Mouse (Mus musculus) cerebellum, adult (tissue): ENCODE data around the gene Ifitm7.

Experiments
- ATAC-seq: cut with Nextera tagmentation; 2 replicates; pipeline ENCODE4 v1.9.2; 2017; ENCODE audit warnings: mild to moderate bottlenecking, moderate library complexity, mixed read lengths; ENCODE audit not compliant: insufficient number of reproducible peaks, low FRiP score, low TSS enrichment

Ifitm7 gene

GRCm38 (mm10) chr16:13986574-13987478, at the start of gene Ifitm7, which contains the start of gene 2900011O08Rik:
Ifitm7 (minus strand) TSS chr16:13986888.
2900011O08Rik (plus strand) TSS chr16:13986604.
- peak; percentile 88 for ATAC-seq

GRCm38 (mm10) chr16:14033076-14033475, 46.4 kb upstream of the Ifitm7 start:
- ATAC-seq: no peak

GRCm38 (mm10) chr16:14030650-14031049, 44.0 kb upstream of the Ifitm7 start:
- no peak for ATAC-seq

- ATAC-seq: no peak
Measured at GRCm38 (mm10) chr16:14029851-14030250, 43.2 kb upstream of the Ifitm7 start.

- no peak for ATAC-seq
Measured at GRCm38 (mm10) chr16:14029072-14029471, 42.4 kb upstream of the Ifitm7 start.

GRCm38 (mm10) chr16:14025091-14025990, 38.7 kb upstream of the Ifitm7 start:
- no peak for ATAC-seq

GRCm38 (mm10) chr16:14021166-14021822, 34.6 kb upstream of the Ifitm7 start:
- no peak for ATAC-seq

GRCm38 (mm10) chr16:14017306-14017705, 30.6 kb upstream of the Ifitm7 start:
- ATAC-seq: no peak

GRCm38 (mm10) chr16:14009966-14010365, 23.3 kb upstream of the Ifitm7 start:
- no peak for ATAC-seq

- no peak for ATAC-seq
Measured at GRCm38 (mm10) chr16:14008708-14009107, 22.0 kb upstream of the Ifitm7 start.

- ATAC-seq: no peak
Measured at GRCm38 (mm10) chr16:14008081-14008480, 21.4 kb upstream of the Ifitm7 start.

- no peak for ATAC-seq
Measured at GRCm38 (mm10) chr16:14005266-14005665, 18.6 kb upstream of the Ifitm7 start.

GRCm38 (mm10) chr16:14004726-14005125, 18.0 kb upstream of the Ifitm7 start:
- ATAC-seq: no peak

- no peak for ATAC-seq
Measured at GRCm38 (mm10) chr16:14004170-14004569, 17.5 kb upstream of the Ifitm7 start.

- ATAC-seq: no peak
Measured at GRCm38 (mm10) chr16:14003386-14004130, 16.9 kb upstream of the Ifitm7 start.

- no peak for ATAC-seq
Measured at GRCm38 (mm10) chr16:13994502-13994901, 7.8 kb upstream of the Ifitm7 start.

- no peak for ATAC-seq
Measured at GRCm38 (mm10) chr16:13994076-13994475, 7.4 kb upstream of the Ifitm7 start.

GRCm38 (mm10) chr16:13992518-13993248, 6.0 kb upstream of the Ifitm7 start:
- ATAC-seq: no peak

GRCm38 (mm10) chr16:13986197-13986573, 503 bp downstream of the Ifitm7 start:
- ATAC-seq: peak; percentile 33; the same call in 1 of the 2 replicates
